Mouse (Mus musculus): ENCODE data around the gene Gm20388.
A peak's percentile ranks its signal among the peaks of the same experiment; 100 is the strongest.

Gene Gm20388

GRCm38 (mm10) chr8:122299581-122300254 lies 2389.1 kb downstream of the Gm20388 start:
- no peak for DNase-seq

GRCm38 (mm10) chr8:122301081-122301480 lies 2390.4 kb downstream of the Gm20388 start:
- no peak for DNase-seq

- no peak for DNase-seq
Measured at GRCm38 (mm10) chr8:122301866-122302265, 2391.2 kb downstream of the Gm20388 start.

GRCm38 (mm10) chr8:122303451-122303850 lies 2392.8 kb downstream of the Gm20388 start:
- no peak for DNase-seq

- no peak for DNase-seq
Measured at GRCm38 (mm10) chr8:122304058-122304457, 2393.4 kb downstream of the Gm20388 start.

GRCm38 (mm10) chr8:122306660-122307399 lies 2396.2 kb downstream of the Gm20388 start:
- DNase-seq = no peak

GRCm38 (mm10) chr8:122307836-122308235 lies 2397.2 kb downstream of the Gm20388 start:
- no peak for DNase-seq

- DNase-seq = no peak
Measured at GRCm38 (mm10) chr8:122309272-122309671, 2398.6 kb downstream of the Gm20388 start.

GRCm38 (mm10) chr8:122311115-122311514 lies 2400.5 kb downstream of the Gm20388 start:
- no peak for DNase-seq

GRCm38 (mm10) chr8:122312553-122312952 lies 2401.9 kb downstream of the Gm20388 start:
- no peak for DNase-seq

GRCm38 (mm10) chr8:122313310-122313709 lies 2402.7 kb downstream of the Gm20388 start:
- no peak for DNase-seq

- DNase-seq = no peak
Measured at GRCm38 (mm10) chr8:122314899-122315496, 2404.4 kb downstream of the Gm20388 start.

- no peak for DNase-seq
Measured at GRCm38 (mm10) chr8:122316402-122316801, 2405.8 kb downstream of the Gm20388 start.

GRCm38 (mm10) chr8:122317918-122318475 lies 2407.4 kb downstream of the Gm20388 start:
- no peak for DNase-seq

GRCm38 (mm10) chr8:122319045-122319707 lies 2408.5 kb downstream of the Gm20388 start:
- DNase-seq = no peak

- no peak for DNase-seq
Measured at GRCm38 (mm10) chr8:122319708-122320075, 2409.1 kb downstream of the Gm20388 start.

- DNase-seq = no peak
Measured at GRCm38 (mm10) chr8:122320541-122320940, 2409.9 kb downstream of the Gm20388 start.

GRCm38 (mm10) chr8:122321455-122321921 lies 2410.8 kb downstream of the Gm20388 start:
- no peak for DNase-seq

- DNase-seq = no peak
Measured at GRCm38 (mm10) chr8:122322126-122322525, 2411.5 kb downstream of the Gm20388 start.

GRCm38 (mm10) chr8:122322792-122323191 lies 2412.2 kb downstream of the Gm20388 start:
- no peak for DNase-seq

GRCm38 (mm10) chr8:122323951-122324402 lies 2413.3 kb downstream of the Gm20388 start:
- DNase-seq = peak; percentile 50

- DNase-seq = no peak
Measured at GRCm38 (mm10) chr8:122325196-122325595, 2414.6 kb downstream of the Gm20388 start.

- no peak for DNase-seq
Measured at GRCm38 (mm10) chr8:122326114-122326542, 2415.5 kb downstream of the Gm20388 start.
